Mouse (Mus musculus) intestine, postnatal 0 days (tissue): ENCODE measurements at regions not wholly inside any gene's neighbourhood (a gene's known extent, or its start where the extent isn't known, plus 50 kb on each side); places are given as distances from the start of the nearest gene placed in this dataset.

Experiments used
- ATAC-seq: fragments of 200-750 bp; cut with Nextera tagmentation; 2 replicates; pipeline ENCODE4 v1.8.0; 2017; ENCODE audit warnings: mild to moderate bottlenecking, moderate TSS enrichment, moderate library complexity
- H3K27ac ChIP-seq: fragments of 300-500 bp; sonication (generic); 2 replicates; pipeline ENCODE4 v1.5.1; 2014; ENCODE audit warnings: mild to moderate bottlenecking, low read depth, low read length, moderate library complexity
- H3K27me3 ChIP-seq: fragments of 300-500 bp; sonication (generic); replicated peaks from 2 replicates; pipeline ENCODE4 v1.6.1; 2014; ENCODE audit warnings: low read length, mixed read lengths; ENCODE audit not compliant: control insufficient read depth, insufficient read depth
- H3K36me3 ChIP-seq: fragments of 300-500 bp; sonication (generic); 2 replicates; pipeline ENCODE4 v1.6.1; 2014; ENCODE audit warnings: mild to moderate bottlenecking, moderate library complexity; ENCODE audit not compliant: control insufficient read depth, insufficient read depth
- H3K4me1 ChIP-seq: fragments of 300-500 bp; sonication (generic); replicated peaks from 2 replicates; pipeline ENCODE4 v1.6.1; 2014; ENCODE audit warnings: antibody characterized with exemption, low read length, mixed read lengths; ENCODE audit not compliant: control insufficient read depth, insufficient read depth
- H3K4me2 ChIP-seq: fragments of 300-500 bp; sonication (generic); replicated peaks from 2 replicates; pipeline ENCODE4 v1.6.1; 2014; ENCODE audit warnings: low read depth, mild to moderate bottlenecking, moderate library complexity
- H3K4me3 ChIP-seq: fragments of 300-500 bp; sonication (generic); 2 replicates; pipeline ENCODE4 v1.5.1; 2014; ENCODE audit warnings: low read depth, low read length
- H3K9ac ChIP-seq: fragments of 300-500 bp; sonication (generic); 2 replicates; pipeline ENCODE4 v1.6.1; 2014; ENCODE audit warnings: mild to moderate bottlenecking, low read depth, low read length
- H3K9me3 ChIP-seq: fragments of 300-500 bp; sonication (generic); 2 replicates; pipeline ENCODE4 v1.6.1; 2016; ENCODE audit warnings: mixed run types; ENCODE audit not compliant: control insufficient read depth
- CTCF ChIP-seq: sonication (generic); IDR thresholded peaks from 2 replicates; pipeline ENCODE4 v1.5.1; 2016; ENCODE audit warnings: low read depth, mild to moderate bottlenecking, control low read depth, antibody characterized with exemption, moderate library complexity
- WGBS: fragments of 180-500 bp; shearing (Covaris S2); extraction: QIAGEN DNeasy Blood & Tissue Kit; methylation state at CpG from one replicate; pipeline ENCODE4 v1.1.7; 2014; 5-methylcytosine and 5-hydroxymethylcytosine counted together

GRCm38 (mm10) chr1:73214305-73214946 is 198.7 kb upstream of the Tnp1 start:
- Histone ChIP-seq H3K36me3 (no peaks in the 10 kb centered on the region), H3K9me3 (no peaks in the 10 kb centered on the region), H3K9ac (no peak overlapping the region), H3K4me2 (no peak overlapping the region), H3K4me3 (no peak overlapping the region), H3K27me3 (no peaks in the 10 kb centered on the region), H3K4me1 (no peaks in the 10 kb centered on the region), H3K27ac (no peak overlapping the region)
- no peak for ATAC-seq
- peak; percentile 31; the same call in 1 of the 2 replicates for TF ChIP-seq CTCF
- WGBS = 53% methylated on average over 5 of the region's 5 CpGs

GRCm38 (mm10) chr1:73207421-73207820 is 191.7 kb upstream of the Tnp1 start:
- H3K9me3 ChIP-seq = no peaks in the 10 kb centered on the region
- no peak overlapping the region for H3K27ac ChIP-seq
- ATAC-seq = no peak
- WGBS = 42% methylated on average over 8 of the region's 8 CpGs
- H3K4me3 ChIP-seq = no peak overlapping the region
- TF ChIP-seq CTCF = no peak
- no peaks in the 10 kb centered on the region for H3K4me1 ChIP-seq
- no peaks in the 10 kb centered on the region for H3K27me3 ChIP-seq
- H3K36me3 ChIP-seq = no peaks in the 10 kb centered on the region
- no peak overlapping the region for H3K4me2 ChIP-seq
- H3K9ac ChIP-seq = no peak overlapping the region

DNA sequence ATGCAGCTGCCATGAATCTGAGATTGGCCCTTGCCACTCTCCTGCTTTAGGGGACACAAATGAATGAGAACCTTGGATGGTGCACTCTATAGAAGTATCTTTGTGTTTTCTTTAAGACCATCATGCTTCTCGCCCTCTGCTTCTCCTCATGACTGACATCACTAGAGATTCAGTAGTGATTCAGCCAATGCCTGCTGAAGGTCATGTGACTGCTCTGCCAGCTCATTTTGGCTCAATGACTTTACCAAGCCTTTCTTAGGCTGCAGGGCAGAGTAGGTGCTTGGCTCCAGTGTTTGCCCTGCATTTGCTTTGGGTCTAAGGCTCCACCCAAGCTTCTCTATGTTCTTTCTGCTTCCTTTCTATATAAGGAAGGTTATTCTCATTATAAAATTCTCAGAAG is 190.1 kb upstream of the Tnp1 start:
- Histone ChIP-seq H3K27ac (no peak overlapping the region), H3K4me1 (no peaks in the 10 kb centered on the region), H3K4me2 (no peak overlapping the region), H3K27me3 (no peaks in the 10 kb centered on the region), H3K9ac (no peak overlapping the region), H3K9me3 (no peaks in the 10 kb centered on the region), H3K4me3 (no peak overlapping the region), H3K36me3 (no peaks in the 10 kb centered on the region)
- no peak for TF ChIP-seq CTCF
- WGBS = 96% methylated on average over 1 of the region's 1 CpGs
- ATAC-seq = no peak

DNA sequence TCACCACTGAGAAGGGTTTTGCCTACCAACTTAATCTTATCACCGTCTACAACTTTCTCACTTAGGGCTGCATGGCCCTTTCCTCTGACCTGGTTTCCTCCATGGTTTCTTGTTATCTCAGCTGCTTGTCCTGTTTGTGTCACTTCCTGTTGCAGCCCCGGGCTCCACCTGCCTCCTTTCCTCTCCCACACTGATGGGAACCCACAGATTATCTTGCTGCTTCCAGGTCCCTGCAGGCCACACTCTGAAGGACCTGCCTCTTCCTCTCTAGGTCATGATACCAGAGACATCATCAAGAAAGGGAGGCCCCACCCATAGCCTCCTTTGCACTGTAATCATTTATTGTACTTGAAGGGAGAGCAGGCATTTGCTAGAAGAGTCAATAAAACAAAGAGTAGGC is 184.4 kb upstream of the Tnp1 start:
- no peak overlapping the region for H3K4me3 ChIP-seq
- no peak for ATAC-seq
- H3K36me3 ChIP-seq = no peaks in the 10 kb centered on the region
- no peak overlapping the region for H3K27ac ChIP-seq
- no peak overlapping the region for H3K9ac ChIP-seq
- H3K9me3 ChIP-seq = no peaks in the 10 kb centered on the region
- H3K4me2 ChIP-seq = no peak overlapping the region
- H3K4me1 ChIP-seq = no peaks in the 10 kb centered on the region
- WGBS = 65% methylated on average over 2 of the region's 2 CpGs
- no peaks in the 10 kb centered on the region for H3K27me3 ChIP-seq
- TF ChIP-seq CTCF = no peak

GRCm38 (mm10) chr1:73190832-73191231 is 175.1 kb upstream of the Tnp1 start:
- no peaks in the 10 kb centered on the region for H3K36me3 ChIP-seq
- ATAC-seq = no peak
- H3K4me1 ChIP-seq = no peaks in the 10 kb centered on the region
- H3K4me2 ChIP-seq = no peak overlapping the region
- no peaks in the 10 kb centered on the region for H3K27me3 ChIP-seq
- H3K9me3 ChIP-seq = no peaks in the 10 kb centered on the region
- no peak for TF ChIP-seq CTCF
- H3K27ac ChIP-seq = no peak overlapping the region
- H3K9ac ChIP-seq = no peak overlapping the region
- 54% methylated on average over 5 of the region's 5 CpGs for WGBS
- no peak overlapping the region for H3K4me3 ChIP-seq

DNA sequence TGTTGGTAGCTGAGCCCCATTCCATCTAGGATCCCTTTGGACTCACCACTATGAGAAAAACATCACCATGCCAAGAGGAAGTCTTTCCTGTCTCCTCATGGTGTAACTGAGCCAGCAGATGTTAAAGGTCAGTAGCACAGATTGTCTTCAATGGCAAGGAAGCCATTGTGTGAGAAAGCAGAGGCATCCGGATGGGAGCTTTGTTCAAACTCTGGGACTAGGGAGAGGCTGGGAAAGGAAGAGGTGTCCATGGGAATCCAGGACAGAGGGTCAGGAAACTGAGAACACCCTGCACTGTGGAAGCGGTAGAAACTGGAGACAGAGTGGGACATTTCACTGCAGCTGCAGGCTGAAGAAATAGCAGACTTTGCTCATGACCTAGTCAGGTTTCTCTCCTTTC is 173.1 kb upstream of the Tnp1 start:
- no peak overlapping the region for H3K4me2 ChIP-seq
- H3K36me3 ChIP-seq = no peaks in the 10 kb centered on the region
- TF ChIP-seq CTCF = no peak
- no peaks in the 10 kb centered on the region for H3K4me1 ChIP-seq
- no peak overlapping the region for H3K4me3 ChIP-seq
- ATAC-seq = no peak
- H3K27me3 ChIP-seq = no peaks in the 10 kb centered on the region
- H3K9ac ChIP-seq = no peak overlapping the region
- H3K27ac ChIP-seq = no peak overlapping the region
- WGBS = 89% methylated on average over 2 of the region's 2 CpGs
- H3K9me3 ChIP-seq = no peaks in the 10 kb centered on the region

- H3K4me2 ChIP-seq = no peak overlapping the region
- H3K4me3 ChIP-seq = no peak overlapping the region
- H3K9me3 ChIP-seq = no peaks in the 10 kb centered on the region
- no peak overlapping the region for H3K9ac ChIP-seq
- H3K4me1 ChIP-seq = no peaks in the 10 kb centered on the region
- no peaks in the 10 kb centered on the region for H3K36me3 ChIP-seq
- no peak for TF ChIP-seq CTCF
- no peak for ATAC-seq
- no peaks in the 10 kb centered on the region for H3K27me3 ChIP-seq
- 65% methylated on average over 6 of the region's 6 CpGs for WGBS
- H3K27ac ChIP-seq = no peak overlapping the region
Observed at GRCm38 (mm10) chr1:73184477-73184876, 168.8 kb upstream of the Tnp1 start.
